Mouse (Mus musculus): ENCODE measurements around the gene 1700067K01Rik.
"Not testable (repeated sequence)": the region's sequence is repeated elsewhere in the genome, so short reads cannot be mapped to it uniquely, and the experiment has no call there.

The 1700067K01Rik gene

DNA sequence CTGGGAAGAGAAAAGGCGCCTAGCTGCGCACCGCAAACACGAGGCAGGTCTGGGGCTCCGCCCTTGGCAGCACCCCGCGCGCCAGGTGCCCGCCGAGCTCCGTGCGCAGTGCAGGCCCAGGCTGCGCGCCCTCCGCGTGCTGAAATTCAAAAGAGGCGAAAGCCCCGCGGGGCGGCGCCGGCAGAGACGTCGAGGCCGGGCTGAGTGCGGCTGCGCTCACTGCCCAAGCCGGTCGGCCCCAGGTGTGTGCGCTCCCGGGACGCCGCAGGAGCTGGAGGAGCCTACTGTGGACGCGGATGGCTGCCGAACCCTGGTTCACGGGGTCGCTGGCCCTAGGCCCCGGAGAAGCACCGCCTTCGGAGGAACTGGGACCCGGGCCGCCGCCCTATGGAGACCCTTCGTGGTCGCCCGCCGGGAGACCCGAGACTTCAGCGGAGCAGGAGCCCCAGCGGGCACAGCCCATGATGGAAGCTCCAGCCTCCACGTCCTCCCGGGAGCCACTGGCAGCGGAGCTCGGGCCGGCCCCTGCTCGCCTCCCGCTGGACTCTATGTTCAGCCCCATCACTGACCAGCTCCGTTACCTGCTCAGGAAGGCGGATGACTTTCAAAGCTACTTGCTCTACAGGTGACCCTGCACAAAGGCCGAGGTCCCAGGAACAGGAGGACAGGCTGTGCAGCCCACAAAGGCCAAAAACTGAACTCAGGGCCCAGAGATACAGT lies at the start of gene 1700067K01Rik:
Gene 1700067K01Rik, plus strand, starts transcription at position 222 of the 720 bp plus-strand sequence.
- no peak for DNase-seq

DNA sequence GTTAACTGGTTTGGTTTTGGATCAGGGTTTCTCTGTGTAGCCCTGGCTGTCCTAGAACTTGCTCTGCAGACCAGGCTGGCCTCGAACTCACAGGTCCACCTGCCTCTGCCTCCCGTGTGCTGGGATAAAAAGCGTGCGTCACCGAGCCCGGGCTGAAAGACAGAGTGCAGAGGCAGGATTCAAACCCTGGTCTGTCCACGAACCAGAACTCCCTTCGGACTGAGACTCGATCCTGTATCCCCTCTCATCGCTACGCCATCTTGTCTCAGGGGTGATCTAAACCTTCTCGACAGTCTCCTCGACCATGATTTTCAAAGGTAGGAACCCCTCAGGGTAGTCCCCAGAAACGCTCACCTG lies 46.6 kb upstream of the 1700067K01Rik start:
- DNase-seq, result peak; percentile 39

DNA sequence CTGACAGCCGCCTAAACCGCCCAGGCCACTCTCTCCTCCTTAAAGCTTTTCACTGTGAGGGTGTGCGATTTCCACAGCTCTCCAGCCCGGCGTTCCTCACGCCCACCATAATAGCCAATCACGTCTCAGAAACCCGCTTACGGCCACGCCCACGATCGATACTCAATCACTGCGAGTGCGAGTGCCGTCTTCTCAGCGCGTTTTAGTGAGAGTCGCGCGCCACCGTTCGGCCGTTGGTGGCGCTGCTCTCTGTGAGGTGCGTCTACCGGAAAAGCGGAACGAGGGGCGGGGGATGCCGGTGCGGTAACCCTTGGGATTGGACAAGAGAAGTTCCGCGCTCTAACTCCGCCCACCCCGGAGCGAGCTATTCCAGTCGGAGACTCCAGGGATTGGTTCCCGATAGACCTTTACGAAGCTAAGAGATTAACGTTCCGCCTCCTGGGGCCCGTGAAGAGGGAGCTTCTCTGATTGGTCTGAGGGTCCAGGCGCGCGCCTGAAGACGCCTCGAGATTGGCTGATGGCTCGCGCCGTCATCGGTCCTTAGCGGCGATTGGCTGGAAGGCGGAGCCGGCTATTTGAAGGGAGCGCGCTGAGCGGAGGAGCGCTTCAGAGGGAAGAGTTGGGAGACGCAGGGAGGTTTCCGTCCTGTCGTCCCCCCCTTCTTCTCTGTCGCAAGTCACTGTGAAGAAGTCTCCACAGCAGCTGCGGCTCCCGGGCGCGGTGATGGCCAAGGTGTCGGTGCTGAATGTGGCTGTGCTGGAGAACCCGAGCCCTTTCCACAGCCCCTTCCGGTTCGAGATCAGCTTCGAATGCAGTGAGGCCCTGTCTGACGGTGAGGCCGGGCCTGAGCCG lies 46.0 kb upstream of the 1700067K01Rik start, which contains the start of the genes Gm10644 and Asf1b:
Gene Gm10644, minus strand, starts transcription at position 100 of the 852 bp plus-strand sequence.
Gene Asf1b, plus strand, starts transcription at position 402 of the 852 bp plus-strand sequence.
- peak; percentile 99 for DNase-seq

DNA sequence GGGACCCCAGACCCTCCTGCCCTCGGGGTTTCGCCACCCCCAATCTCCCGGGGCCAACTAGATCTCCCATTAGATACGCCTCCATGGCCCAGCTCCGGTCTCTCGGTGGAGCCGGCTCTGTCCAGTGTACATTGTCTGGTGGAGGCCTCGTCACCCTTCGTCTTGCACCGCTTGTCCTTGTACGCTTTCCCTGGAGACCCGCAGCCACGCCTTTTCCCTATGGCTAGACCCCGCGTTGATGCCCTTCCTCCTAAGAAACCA lies 45.4 kb upstream of the 1700067K01Rik start:
- no peak for DNase-seq

DNA sequence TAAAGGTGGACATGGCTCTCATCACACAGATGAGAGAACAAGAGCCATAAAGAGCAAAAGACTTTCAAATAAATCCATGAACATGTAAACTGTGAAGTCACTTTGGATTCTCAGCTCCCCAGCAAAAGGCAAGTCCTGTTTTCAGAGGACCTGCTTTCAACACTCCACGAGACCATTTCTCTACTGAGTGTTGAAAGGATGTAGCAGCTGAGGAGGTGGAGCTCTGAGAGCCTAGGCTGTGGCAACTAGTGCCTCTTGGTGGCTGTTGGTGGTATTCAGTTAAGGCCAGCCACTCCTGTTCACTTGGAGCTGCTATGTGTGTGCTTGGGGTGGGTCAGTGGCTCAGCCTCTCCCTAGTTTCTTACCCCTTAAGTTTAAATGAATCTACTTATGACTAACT lies 44.5 kb upstream of the 1700067K01Rik start:
- no peak for DNase-seq

DNA sequence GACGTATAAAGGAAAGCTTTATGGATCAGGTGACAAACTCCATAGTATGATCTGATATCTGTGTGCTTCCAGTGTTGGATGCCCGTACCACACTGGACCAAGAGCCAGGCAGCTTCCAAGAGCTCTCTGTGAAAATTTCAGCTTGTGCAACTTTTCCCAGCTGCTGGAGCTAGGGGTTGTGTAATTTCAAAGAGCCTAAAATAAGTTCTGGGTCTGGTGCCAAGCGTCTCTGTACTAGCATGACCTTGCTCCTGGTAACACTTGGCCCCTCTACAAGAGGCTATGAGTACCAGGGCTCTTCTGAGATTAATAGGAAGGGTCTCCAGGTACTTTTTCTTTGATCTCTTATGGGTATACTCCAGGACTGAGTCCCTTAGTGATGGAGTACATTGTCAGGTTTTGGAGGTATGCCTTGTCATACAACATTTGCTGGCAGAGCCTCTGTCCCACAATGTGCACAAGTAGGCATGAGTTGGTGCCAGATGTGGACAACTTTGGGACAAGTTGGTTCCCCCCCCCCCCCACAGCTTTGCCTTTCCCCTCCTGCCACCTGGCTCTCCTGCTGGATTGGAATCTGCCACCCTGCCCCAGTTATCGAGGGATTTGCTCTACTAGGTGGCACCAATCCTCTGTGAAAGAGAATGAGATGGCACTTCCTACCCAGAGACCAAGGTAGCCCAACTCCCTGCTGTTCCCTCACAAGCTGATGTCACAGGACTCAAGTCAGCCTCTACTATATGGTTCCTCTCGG lies 37.1 kb upstream of the 1700067K01Rik start:
- DNase-seq, result no peak

DNA sequence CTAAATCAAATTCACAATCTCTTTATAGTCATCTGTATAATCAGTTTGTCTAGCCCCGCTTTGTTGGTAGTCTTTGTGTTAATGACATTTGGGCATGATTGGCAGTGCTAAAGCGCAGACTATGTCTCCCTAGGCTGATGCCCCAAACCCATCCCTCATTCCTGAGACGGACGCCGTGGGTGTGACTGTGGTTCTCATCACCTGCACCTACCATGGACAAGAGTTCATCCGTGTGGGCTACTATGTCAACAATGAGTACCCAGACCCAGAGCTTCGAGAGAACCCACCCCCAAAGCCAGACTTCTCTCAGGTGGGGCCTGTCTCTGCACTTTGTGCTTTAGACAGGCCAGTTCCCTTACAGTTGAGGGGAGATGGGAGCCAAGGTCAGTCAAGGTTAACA lies 33.6 kb upstream of the 1700067K01Rik start:
- DNase-seq, result no peak

DNA sequence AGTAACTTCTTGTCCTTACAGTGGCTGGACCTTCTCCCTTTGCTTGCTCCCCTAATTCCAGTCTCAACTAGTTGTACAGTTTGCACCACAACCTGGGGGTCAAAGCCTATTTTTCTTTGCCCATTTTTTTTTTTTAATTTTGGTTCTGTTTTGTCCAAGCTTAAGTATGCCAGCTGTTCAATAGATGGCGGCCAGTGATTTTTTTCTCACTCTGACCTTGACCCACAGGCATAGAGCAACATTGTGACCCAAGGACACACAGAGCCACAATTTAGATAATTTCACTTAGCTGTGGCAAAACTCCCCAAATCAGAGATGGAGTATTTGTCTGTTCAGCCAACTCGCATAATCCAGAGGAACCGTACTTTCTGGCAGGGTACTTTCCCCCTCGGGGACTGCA lies 30.2 kb upstream of the 1700067K01Rik start:
- no peak for DNase-seq

DNA sequence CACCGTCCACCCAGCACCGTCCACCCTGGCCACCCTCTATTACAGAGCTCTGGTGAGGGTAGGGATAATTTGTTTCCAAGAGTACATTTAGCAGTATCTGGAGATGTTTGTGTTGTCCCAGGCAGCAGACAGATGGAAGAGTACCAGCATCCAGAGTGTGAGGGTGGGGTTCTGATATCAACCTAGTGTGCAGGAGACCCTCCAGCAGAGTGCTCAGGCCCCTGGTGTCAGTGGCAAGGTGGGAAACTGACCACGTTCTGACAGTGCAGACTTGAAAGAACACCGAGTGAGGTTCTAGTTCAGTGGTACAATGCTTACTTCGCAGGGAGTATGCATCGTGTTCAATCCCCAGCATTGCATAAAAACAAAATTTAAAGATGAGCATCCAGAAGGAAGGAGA lies 29.6 kb upstream of the 1700067K01Rik start:
- DNase-seq, result no peak

DNA sequence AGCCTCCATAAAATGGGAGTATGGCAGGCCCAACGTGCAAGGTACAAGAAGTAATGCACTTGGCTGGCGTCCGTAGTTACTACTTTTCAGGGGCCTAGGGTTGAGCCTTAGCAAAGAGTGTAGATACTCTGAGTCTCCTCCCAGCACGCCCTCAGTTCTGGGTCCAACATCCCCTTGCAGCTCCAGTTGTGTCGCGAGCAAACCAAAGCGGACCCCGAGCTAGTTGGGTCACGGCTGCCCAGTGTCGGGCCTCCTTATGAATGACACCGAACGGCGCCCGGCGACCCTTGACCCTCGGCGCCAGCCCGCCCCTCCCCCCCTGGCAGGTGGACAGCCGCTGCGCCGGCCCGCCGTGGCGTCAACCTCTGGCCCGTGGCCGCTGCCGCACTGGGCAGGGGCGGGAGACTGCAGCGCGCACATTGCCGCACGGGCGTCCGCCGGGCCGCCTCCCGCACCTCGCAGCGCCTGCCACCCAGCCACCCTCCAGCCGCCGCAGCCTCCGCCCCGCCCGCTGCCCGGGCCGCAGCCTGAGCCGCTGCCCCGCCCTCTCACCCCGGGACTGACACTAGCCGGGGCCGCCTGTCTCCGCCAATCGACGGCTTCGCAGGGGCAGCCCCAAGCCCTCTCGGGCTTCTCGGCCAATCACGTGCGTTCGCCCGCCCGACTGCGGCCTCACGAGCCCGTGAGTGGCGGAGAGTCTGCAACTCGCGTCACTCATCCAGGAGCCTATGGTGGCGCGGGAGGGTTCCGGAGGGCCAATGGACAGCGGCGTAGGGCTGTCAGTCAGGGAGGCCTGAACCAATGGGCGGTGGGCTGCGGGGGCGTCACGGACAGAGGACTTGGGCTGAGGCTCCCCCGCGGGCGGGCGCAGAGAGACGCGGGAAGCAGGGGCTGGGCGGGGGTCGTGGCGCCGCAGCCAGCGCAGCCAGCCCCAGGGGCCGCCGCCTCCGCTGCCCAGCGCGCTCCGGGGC lies 28.9 kb upstream of the 1700067K01Rik start, which contains the start of gene Prkaca:
Gene Prkaca, plus strand, starts transcription at position 844 of the 971 bp plus-strand sequence.
- peak; percentile 98 for DNase-seq

DNA sequence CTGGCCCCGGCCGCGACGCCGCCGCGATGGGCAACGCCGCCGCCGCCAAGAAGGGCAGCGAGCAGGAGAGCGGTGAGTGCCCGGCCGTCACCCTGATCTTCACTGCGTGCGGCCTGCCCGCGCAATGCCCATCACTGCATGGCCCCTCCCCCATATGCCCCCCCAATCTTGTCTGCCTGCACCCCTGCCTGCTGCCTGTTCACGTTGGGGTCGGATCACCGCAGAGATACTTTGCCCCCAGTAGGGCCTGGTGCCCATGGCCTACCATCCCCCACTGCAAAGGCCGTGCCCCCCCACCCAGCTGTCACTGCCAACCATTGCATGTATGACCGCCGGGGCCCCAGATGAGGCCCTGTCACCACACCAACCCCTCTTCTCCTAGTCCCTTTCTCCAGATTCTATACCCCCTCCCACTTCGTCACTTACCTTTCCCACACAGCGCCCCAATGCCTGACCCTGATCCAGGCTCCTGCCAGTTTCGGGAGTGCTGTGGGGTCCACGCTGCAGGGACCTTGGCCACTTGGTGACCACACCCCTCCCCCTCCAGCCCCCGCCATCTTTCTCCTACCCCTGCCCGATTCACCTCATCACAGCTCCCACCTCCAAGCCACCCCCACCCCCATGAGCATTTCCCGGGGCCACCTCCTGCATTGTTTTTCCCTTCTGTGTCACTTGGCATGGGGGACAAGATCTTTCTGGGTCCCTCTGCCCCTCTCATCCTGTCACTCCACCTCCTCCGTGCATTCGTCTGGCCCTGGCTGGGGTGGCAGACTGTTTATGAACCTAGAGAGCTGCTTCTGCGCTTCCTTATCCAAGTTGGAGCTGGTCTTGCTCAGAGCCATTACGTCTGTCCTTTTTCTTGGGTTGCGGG lies 27.9 kb upstream of the 1700067K01Rik start:
- peak; percentile 43 for DNase-seq

DNA sequence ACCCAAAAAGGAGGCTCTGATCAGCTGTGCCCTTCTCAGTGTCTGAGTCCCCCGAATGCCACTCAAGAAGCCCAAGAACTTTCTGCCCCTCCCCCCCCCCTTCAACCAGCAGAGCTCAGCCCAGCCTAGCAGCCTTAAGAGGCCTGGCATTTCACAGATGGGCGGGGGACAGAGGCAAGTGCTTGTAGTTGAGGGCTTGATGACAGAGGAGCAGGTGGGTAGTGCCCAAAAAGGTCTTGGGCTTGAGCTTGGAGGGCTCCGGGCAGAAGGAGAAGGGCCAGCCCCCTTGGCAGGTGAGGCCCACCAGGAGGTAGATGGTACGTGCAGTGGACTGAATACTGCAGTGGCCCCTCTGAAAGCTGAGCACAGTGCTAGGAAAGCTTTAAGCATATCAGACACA lies 26.8 kb upstream of the 1700067K01Rik start:
- no peak for DNase-seq

DNA sequence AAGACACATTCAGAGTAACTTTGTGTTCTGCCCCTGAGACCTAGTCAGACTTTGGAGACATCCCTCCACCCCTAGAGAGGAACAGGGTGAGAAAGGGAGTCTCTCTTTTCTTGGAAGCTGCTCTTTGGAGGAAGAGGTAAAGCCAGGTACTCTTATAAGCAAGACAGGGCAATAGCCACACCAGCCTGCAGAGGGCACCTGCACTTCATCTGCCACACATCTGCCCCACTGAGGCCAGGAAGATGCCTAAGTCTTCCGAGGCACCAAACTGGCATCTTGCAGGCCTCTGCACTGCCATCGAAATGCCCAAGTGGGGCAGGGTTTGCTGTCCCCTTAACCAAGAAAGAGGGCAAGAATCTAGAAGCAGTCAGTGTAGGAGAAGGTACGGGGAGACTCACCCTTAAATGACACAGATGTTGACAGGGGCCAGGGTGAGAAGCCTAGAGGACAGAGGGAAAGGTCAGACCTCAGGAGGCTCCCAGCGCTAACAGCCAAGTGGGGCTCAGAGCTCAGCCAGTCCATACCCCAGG lies 25.1 kb upstream of the 1700067K01Rik start:
- DNase-seq, result no peak

DNA sequence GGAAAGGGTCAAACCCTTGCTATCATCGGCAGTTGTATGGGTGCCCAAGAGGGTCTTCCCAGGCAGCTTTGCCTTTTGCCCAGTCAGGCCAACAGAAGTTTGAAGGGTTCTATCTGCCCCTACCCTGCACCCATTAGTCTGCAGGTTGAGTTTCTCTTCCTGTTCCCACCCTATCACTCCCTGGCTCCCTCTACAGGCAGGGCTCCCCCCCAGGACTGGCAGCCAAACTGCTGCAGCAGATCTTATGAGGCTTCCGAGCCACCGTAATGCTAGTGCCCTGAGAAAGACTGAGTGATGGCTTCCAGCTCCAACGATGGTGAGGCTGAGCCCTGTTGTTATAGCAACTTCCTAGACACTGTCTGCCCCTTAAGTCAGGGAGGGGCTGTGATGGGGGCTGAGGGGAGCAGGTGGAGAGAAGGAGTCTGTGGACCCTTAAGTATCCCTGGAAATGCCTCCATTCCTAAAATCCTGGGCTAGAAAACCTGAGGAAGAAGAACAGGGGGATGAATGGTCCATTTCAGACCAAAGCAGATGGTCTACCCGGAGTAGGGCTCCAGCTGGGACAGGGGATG lies 24.4 kb upstream of the 1700067K01Rik start:
- DNase-seq, result no peak

DNA sequence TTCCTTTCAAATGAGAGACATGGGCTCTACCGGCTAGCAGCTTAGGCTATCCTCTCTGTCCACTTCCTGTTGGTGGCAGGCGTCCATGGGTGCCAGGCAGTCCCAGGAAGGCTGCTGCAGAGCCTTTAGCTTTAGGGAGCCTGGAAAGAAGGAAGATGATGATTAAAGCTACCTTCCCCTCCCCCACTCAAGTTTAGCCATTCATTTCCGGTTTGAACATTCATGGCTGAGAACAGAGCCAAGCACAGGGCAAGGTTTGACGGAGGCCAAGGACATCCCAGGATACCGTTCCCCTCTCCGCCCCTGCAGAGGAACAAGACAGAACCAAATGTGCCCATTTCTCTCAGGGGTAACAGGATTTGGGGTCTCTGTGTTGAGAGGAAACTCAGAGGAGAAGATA lies 23.7 kb upstream of the 1700067K01Rik start:
- DNase-seq, result no peak

DNA sequence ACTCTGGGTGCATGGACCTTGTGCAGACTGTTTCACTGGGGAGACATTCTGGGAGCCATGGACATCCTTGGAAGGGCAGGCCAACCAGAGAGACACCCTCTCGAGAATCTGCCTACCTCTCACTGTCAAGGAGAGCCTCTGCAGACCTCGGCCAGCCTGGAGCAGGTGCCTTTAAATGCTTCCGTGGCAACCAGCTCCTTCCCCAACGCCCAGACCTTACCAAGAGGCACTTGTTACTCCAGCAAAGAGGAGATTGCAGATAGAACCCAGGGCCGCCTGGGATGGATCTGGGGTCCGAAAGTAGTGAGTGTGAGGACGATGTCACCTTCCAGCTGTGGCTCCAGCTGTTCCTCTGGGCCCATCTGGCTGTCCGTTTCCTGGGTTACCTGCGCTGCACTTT lies 23.1 kb upstream of the 1700067K01Rik start:
- no peak for DNase-seq

DNA sequence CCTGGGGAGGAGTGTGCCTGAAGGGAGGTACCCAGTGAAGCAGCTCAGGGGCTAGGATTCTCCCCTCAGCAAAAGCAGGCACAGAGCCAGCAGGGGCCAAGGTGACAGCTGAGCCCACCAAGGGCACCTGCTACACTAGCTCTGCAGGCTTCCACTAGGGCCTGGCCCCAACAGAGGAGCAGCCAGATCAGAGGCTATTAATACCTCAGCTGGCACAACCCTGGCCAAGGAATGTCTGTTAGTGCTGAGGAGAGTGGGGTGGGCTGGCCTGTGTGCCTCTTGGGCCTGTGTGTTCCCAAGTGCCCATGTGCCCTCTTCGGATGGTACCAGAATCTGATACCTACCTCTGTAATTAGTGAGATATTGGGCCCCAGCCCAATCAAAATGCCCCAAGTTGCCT lies 21.1 kb upstream of the 1700067K01Rik start:
- DNase-seq, result no peak

DNA sequence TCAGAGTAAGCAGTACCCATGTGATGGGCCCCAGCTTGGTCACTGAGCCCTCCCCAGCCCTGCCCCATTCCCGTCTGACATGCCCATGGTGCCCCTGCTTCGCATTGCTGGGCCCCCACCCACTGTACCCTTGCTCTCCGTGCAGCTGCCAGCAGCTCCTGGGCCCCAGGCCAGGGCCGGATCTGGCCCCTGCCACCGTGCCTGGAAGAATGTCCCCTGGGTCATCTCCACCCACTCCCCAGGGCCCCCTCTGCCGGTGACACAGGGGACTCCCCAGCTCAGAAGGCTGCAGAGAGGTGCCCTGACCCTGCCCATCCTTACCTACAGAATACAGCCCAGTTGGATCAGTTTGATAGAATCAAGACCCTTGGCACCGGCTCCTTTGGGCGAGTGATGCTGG lies 20.5 kb upstream of the 1700067K01Rik start:
- DNase-seq, result no peak

DNA sequence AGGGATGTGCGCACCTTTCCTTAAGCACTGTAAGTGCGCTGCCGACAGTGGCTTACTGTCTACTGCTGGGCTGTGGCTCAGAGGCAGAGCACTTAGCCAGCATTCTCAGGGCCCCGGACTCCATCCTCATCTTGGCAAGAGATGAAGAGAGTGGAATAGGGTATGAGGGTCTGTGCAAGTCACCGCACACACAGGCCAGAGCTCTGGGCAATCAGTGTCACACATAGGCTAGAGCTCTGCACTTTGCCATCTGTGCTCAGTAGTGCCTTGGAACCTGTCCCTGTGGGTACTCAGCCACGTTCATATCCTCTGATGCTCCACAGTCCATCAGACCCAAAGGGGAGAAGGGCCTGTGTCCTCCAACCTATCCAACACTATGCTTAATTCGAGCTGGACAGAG lies 19.8 kb upstream of the 1700067K01Rik start:
- DNase-seq, result no peak

DNA sequence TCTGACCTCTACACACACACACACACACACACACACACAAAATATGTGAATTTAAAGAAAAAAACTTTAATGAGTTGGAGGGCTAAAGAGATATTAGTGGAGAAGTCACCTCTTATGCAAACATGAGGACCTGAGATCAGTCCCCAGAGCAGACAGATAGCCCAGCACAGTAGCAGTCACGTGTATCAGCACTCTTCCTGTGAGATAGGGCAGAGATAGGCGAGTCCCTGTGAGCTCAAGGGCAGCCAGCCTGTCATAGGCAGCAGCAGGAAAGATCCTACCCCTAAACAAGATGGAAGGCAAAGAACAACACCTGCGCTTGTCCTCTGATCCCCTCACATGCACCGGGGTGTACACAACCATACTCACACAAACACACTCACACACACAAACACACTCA lies 18.9 kb upstream of the 1700067K01Rik start:
- no peak for DNase-seq

DNA sequence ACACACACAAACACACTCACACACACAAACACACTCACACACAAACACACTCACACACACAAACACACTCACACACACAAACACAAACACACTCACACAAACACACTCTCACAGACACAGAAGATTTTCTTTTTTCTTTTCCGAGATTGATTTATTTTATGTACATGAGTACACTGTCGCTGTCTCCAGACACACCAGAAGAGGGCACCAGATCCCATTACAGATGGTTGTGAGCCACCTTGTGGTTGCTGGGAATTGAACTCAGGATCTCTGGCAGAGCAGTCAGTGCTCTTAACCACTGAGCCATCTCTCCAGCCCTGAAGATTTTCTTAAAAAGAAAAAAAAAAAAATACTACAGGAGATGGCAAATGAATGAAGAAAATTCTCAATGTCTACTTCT lies 18.1 kb upstream of the 1700067K01Rik start:
- DNase-seq, result not testable (repeated sequence)
